Mouse (Mus musculus): ENCODE data around the gene Ppp1r14c. TPM values are rescaled to one million over a fixed set of nuclear protein-coding genes. Genes with fewer than 3 reads are reported as not detected.

Ppp1r14c gene
- polyA plus RNA-seq, 1 experiment = 5.0 TPM

DNA sequence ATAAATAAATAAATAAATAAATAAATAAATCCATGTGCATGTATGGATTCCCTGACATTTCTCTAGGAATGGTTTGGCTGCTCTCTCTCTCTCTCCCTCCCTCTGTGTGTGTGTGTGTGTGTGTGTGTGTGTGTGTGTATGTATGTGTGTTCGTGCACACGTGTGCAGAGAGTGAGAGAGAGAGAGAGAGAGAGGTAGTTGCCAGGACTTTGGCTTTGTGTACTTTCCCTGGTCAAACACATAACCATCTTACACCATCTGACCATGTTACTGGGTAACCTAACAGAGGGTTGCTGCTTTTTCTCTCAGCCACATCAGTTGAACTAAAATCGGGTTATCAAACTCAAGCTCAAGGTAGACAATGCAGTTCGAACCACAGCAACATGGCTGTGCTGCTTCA is 27.7 kb downstream of the Ppp1r14c start:
- no peaks in the 10 kb centered on the region for H3K36me3 ChIP-seq (ENCODE audit: control insufficient read depth, insufficient read depth)
- no peak for TF ChIP-seq SRF (IDR thresholded peaks at IDR 0.05; ENCODE audit: control insufficient read depth, insufficient read length, low read depth)
- TF ChIP-seq MYOG (IDR thresholded peaks at IDR 0.05; ENCODE audit: control insufficient read depth in 1 of 3, insufficient read depth in 1 of 3, insufficient read length in 2 of 3, low read depth in 2 of 3) = no peak
- no peak for TF ChIP-seq TCF12 (IDR thresholded peaks at IDR 0.05; ENCODE audit: insufficient read depth, poor library complexity, severe bottlenecking)
- TF ChIP-seq USF1 (IDR thresholded peaks at IDR 0.05; ENCODE audit: low read depth) = no peak
- no peak for TF ChIP-seq POLR2AphosphoS2 (IDR thresholded peaks at IDR 0.05; ENCODE audit: insufficient read length, low read depth)
- no peak for TF ChIP-seq MAX (IDR thresholded peaks at IDR 0.05; ENCODE audit: low read depth)
- no peak for TF ChIP-seq E2F4 (IDR thresholded peaks at IDR 0.05; ENCODE audit: insufficient read depth)
- TF ChIP-seq TCF3 (IDR thresholded peaks at IDR 0.05; ENCODE audit: insufficient read length, low read depth) = no peak
- no peak for TF ChIP-seq REST (IDR thresholded peaks at IDR 0.05; ENCODE audit: insufficient read depth, insufficient read length)
- no peak for TF ChIP-seq POLR2A (IDR thresholded peaks at IDR 0.05; ENCODE audit: insufficient read length, low read depth)
- TF ChIP-seq CEBPB (IDR thresholded peaks at IDR 0.05; ENCODE audit: insufficient read depth, poor library complexity, severe bottlenecking) = no peak
- TF ChIP-seq MYOD1 (IDR thresholded peaks at IDR 0.05; ENCODE audit: control insufficient read depth in 1 of 3, insufficient read length in 2 of 3, low read depth in 2 of 3) = no peak
- no peak overlapping the region for H3ac ChIP-seq (ENCODE audit: control insufficient read depth, insufficient read length)
- no peaks in the 10 kb centered on the region for H3K27me3 ChIP-seq (ENCODE audit: control insufficient read depth, insufficient read depth, insufficient read length)
- no peak overlapping the region for H3K4me3 ChIP-seq
- no peak overlapping the region for H3K4me2 ChIP-seq (ENCODE audit: low read depth)
- no peaks in the 10 kb centered on the region for H3K79me2 ChIP-seq (ENCODE audit: control insufficient read depth, insufficient read depth)

DNA sequence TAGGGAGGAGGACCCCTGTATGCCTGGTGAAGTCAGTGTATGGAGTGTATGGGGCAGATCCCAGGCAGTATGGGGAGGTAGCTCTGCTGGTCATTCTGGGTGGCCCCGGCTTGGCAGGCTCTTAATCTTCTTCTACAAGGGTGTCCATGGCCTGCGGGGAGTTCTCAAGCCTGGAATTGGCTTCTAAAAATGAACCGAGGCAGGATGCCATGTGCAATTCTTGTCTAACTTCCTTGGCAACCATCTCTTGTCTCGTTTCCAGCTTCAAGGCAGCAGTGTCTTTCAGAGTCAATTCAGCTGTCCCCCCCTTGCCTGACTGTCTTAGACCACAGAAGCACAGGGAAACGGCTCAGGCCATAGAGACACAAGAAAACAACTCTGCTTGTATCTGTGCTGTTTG is 28.3 kb downstream of the Ppp1r14c start:
- Histone ChIP-seq H3K27me3 (ENCODE audit: control insufficient read depth, insufficient read depth, insufficient read length) (no peaks in the 10 kb centered on the region), H3K4me2 (ENCODE audit: low read depth) (no peak overlapping the region), H3K4me3 (no peak overlapping the region), H3K36me3 (ENCODE audit: control insufficient read depth, insufficient read depth) (no peaks in the 10 kb centered on the region), H3K79me2 (ENCODE audit: control insufficient read depth, insufficient read depth) (no peaks in the 10 kb centered on the region), H3ac (ENCODE audit: control insufficient read depth, insufficient read length) (no peak overlapping the region)
- no peak for TF ChIP-seq USF1 (IDR thresholded peaks at IDR 0.05; ENCODE audit: low read depth)
- TF ChIP-seq SRF (IDR thresholded peaks at IDR 0.05; ENCODE audit: control insufficient read depth, insufficient read length, low read depth) = no peak
- TF ChIP-seq E2F4 (IDR thresholded peaks at IDR 0.05; ENCODE audit: insufficient read depth) = no peak
- no peak for TF ChIP-seq MYOD1 (IDR thresholded peaks at IDR 0.05; ENCODE audit: control insufficient read depth in 1 of 3, insufficient read length in 2 of 3, low read depth in 2 of 3)
- TF ChIP-seq POLR2A (IDR thresholded peaks at IDR 0.05; ENCODE audit: insufficient read length, low read depth) = no peak
- no peak for TF ChIP-seq REST (IDR thresholded peaks at IDR 0.05; ENCODE audit: insufficient read depth, insufficient read length)
- no peak for TF ChIP-seq MYOG (IDR thresholded peaks at IDR 0.05; ENCODE audit: control insufficient read depth in 1 of 3, insufficient read depth in 1 of 3, insufficient read length in 2 of 3, low read depth in 2 of 3)
- TF ChIP-seq TCF3 (IDR thresholded peaks at IDR 0.05; ENCODE audit: insufficient read length, low read depth) = no peak
- no peak for TF ChIP-seq TCF12 (IDR thresholded peaks at IDR 0.05; ENCODE audit: insufficient read depth, poor library complexity, severe bottlenecking)
- no peak for TF ChIP-seq CEBPB (IDR thresholded peaks at IDR 0.05; ENCODE audit: insufficient read depth, poor library complexity, severe bottlenecking)
- TF ChIP-seq MAX (IDR thresholded peaks at IDR 0.05; ENCODE audit: low read depth) = no peak
- no peak for TF ChIP-seq POLR2AphosphoS2 (IDR thresholded peaks at IDR 0.05; ENCODE audit: insufficient read length, low read depth)

DNA sequence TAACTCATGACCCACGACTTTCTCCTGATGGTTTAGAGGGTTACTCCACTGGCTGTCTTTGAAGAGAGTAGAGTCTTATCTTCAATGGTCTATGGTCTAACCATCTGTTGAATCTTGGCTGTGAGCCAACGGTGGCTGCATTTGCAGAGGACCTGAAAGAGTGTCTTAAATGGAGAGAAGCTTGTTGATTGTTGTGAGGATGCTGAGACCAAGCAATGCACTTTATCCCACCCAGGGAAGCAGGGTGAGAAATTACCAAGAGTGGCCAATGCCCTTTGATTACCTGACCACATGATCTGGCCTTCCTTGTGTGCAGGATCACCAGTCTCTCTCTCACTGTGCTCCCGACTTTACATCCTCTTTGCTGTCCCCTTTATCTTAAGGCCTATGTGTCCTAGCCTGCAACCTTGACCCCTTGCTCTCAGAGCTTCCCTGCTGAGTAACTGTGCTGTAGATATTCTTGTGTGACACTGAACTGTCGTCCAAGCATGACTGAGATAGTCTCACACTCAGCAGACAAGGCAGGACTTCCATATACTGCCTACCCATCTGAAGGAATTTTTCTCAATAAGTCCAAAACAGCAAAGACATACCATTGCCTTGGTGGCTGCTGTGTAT is 28.9 kb downstream of the Ppp1r14c start:
- Histone ChIP-seq H3ac (ENCODE audit: control insufficient read depth, insufficient read length) (no peak overlapping the region), H3K79me2 (ENCODE audit: control insufficient read depth, insufficient read depth) (no peaks in the 10 kb centered on the region), H3K36me3 (ENCODE audit: control insufficient read depth, insufficient read depth) (no peaks in the 10 kb centered on the region), H3K27me3 (ENCODE audit: control insufficient read depth, insufficient read depth, insufficient read length) (no peaks in the 10 kb centered on the region), H3K4me3 (no peak overlapping the region), H3K4me2 (ENCODE audit: low read depth) (peak overlapping the region; percentile 5)
- TF ChIP-seq TCF3 (IDR thresholded peaks at IDR 0.05; ENCODE audit: insufficient read length, low read depth) (no peak), CEBPB (IDR thresholded peaks at IDR 0.05; ENCODE audit: insufficient read depth, poor library complexity, severe bottlenecking) (no peak), REST (IDR thresholded peaks at IDR 0.05; ENCODE audit: insufficient read depth, insufficient read length) (no peak), POLR2A (IDR thresholded peaks at IDR 0.05; ENCODE audit: insufficient read length, low read depth) (no peak), TCF12 (IDR thresholded peaks at IDR 0.05; ENCODE audit: insufficient read depth, poor library complexity, severe bottlenecking) (no peak), POLR2AphosphoS2 (IDR thresholded peaks at IDR 0.05; ENCODE audit: insufficient read length, low read depth) (no peak), MYOD1 (IDR thresholded peaks at IDR 0.05; ENCODE audit: control insufficient read depth in 1 of 3, insufficient read length in 2 of 3, low read depth in 2 of 3) (no peak), SRF (IDR thresholded peaks at IDR 0.05; ENCODE audit: control insufficient read depth, insufficient read length, low read depth) (no peak), MAX (IDR thresholded peaks at IDR 0.05; ENCODE audit: low read depth) (no peak), MYOG (IDR thresholded peaks at IDR 0.05; ENCODE audit: control insufficient read depth in 1 of 3, insufficient read depth in 1 of 3, insufficient read length in 2 of 3, low read depth in 2 of 3) (no peak), USF1 (IDR thresholded peaks at IDR 0.05; ENCODE audit: low read depth) (no peak), E2F4 (IDR thresholded peaks at IDR 0.05; ENCODE audit: insufficient read depth) (no peak)

DNA sequence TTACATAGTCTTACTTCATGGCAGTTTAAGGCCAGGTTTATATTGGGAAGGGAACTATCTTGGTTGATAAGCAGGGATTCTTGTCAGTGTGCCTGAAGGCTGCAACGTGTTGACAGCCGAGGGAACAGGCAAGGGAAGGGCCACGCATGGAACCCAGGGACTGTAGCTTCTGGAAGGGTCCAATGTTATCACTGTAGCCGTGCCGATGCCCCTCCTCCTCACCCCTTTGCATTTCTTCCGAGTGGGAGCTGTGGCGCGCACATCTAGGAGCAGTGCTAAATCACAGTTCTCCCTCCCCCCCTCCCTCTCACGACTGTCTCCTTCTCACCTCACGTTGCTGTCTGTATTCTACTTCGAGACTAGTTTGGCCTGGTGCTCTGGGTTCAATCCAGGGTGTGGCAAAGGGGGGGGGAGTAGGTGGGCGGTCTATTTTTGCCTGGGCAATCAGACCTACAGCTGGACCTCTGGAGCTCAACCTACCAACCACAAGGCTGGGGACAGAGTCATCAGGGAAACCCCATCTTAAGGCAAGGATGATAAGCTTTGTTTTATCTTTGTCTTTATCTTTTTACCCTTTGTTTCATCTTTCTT is 29.6 kb downstream of the Ppp1r14c start:
- no peaks in the 10 kb centered on the region for H3K36me3 ChIP-seq (ENCODE audit: control insufficient read depth, insufficient read depth)
- H3K4me3 ChIP-seq = no peak overlapping the region
- peak overlapping the region; percentile 45 for H3K4me2 ChIP-seq (ENCODE audit: low read depth)
- H3K79me2 ChIP-seq (ENCODE audit: control insufficient read depth, insufficient read depth) = no peaks in the 10 kb centered on the region
- H3K27me3 ChIP-seq (ENCODE audit: control insufficient read depth, insufficient read depth, insufficient read length) = no peaks in the 10 kb centered on the region
- no peak overlapping the region for H3ac ChIP-seq (ENCODE audit: control insufficient read depth, insufficient read length)
- TF ChIP-seq TCF3 (IDR thresholded peaks at IDR 0.05; ENCODE audit: insufficient read length, low read depth) (no peak), POLR2AphosphoS2 (IDR thresholded peaks at IDR 0.05; ENCODE audit: insufficient read length, low read depth) (no peak), USF1 (IDR thresholded peaks at IDR 0.05; ENCODE audit: low read depth) (no peak), MAX (IDR thresholded peaks at IDR 0.05; ENCODE audit: low read depth) (no peak), TCF12 (IDR thresholded peaks at IDR 0.05; ENCODE audit: insufficient read depth, poor library complexity, severe bottlenecking) (no peak), CEBPB (IDR thresholded peaks at IDR 0.05; ENCODE audit: insufficient read depth, poor library complexity, severe bottlenecking) (no peak), SRF (IDR thresholded peaks at IDR 0.05; ENCODE audit: control insufficient read depth, insufficient read length, low read depth) (no peak), POLR2A (IDR thresholded peaks at IDR 0.05; ENCODE audit: insufficient read length, low read depth) (no peak), MYOG (IDR thresholded peaks at IDR 0.05; ENCODE audit: control insufficient read depth in 1 of 3, insufficient read depth in 1 of 3, insufficient read length in 2 of 3, low read depth in 2 of 3) (no peak), REST (IDR thresholded peaks at IDR 0.05; ENCODE audit: insufficient read depth, insufficient read length) (no peak), E2F4 (IDR thresholded peaks at IDR 0.05; ENCODE audit: insufficient read depth) (no peak), MYOD1 (IDR thresholded peaks at IDR 0.05; ENCODE audit: control insufficient read depth in 1 of 3, insufficient read length in 2 of 3, low read depth in 2 of 3) (no peak)

Data from myocyte (in vitro differentiated cells).